Mouse (Mus musculus): ENCODE data around the gene Lsm11.

DNA sequence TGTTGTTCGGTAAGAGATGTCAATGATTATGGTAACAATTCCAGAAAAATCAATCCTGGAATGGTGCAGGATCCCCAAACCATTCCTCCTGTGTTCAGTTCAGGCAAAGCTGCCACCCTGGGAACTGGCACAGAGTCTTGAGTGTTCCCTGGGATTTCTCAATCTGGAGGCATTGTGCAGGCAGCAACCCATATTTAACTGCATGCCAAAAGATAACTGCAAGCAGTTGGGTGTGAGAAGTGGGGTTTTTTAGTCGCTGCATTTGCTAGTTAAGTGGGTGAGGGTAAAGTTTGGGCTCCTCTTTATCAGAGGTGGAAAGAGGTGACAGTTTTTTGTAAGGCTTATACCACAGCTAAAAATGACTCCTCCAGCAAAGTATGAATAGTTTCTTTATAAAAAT, 2.8 kb upstream of the Lsm11 start:
- TF ChIP-seq POLR2A (IDR thresholded peaks at IDR 0.05; ENCODE audit: insufficient read depth, low read depth, low read length), result no peak
- no peak for TF ChIP-seq CTCF (IDR thresholded peaks at IDR 0.05)

Data from heart, adult 2 months (tissue).